Mouse (Mus musculus): ENCODE measurements around the gene Dcaf8. TPM values are rescaled to one million over a fixed set of nuclear protein-coding genes. Genes with fewer than 3 reads are reported as not detected.
"Not testable (repeated sequence)": the region's sequence is repeated elsewhere in the genome, so short reads cannot be mapped to it uniquely, and the experiment has no call there.

The Dcaf8 gene
- polyA plus RNA-seq, 1 experiment from 2014 or later, result 153 TPM

GRCm38 (mm10) chr1:172228209-172228608 lies 80.3 kb downstream of the Dcaf8 start:
- Histone ChIP-seq H3K36me3 (no peaks in the 10 kb centered on the region), H3K27ac (no peak overlapping the region), H3K4me1 (no peaks in the 10 kb centered on the region), H3K9ac (no peak overlapping the region), H3K9me3 (no peaks in the 10 kb centered on the region), H3K4me3 (no peak overlapping the region), H3K4me2 (no peak overlapping the region), H3K27me3 (no peaks in the 10 kb centered on the region)
- ATAC-seq (ENCODE audit: insufficient number of reproducible peaks, insufficient read depth, low FRiP score, low TSS enrichment, low read depth), result no peak
- 81% methylated on average over 2 of the region's 2 CpGs for WGBS

GRCm38 (mm10) chr1:172229215-172229614 lies 81.3 kb downstream of the Dcaf8 start:
- Histone ChIP-seq H3K9ac (no peak overlapping the region), H3K4me2 (no peak overlapping the region), H3K4me3 (no peak overlapping the region), H3K4me1 (no peaks in the 10 kb centered on the region), H3K36me3 (no peaks in the 10 kb centered on the region), H3K27me3 (no peaks in the 10 kb centered on the region), H3K9me3 (no peaks in the 10 kb centered on the region), H3K27ac (no peak overlapping the region)
- no peak for ATAC-seq (ENCODE audit: insufficient number of reproducible peaks, insufficient read depth, low FRiP score, low TSS enrichment, low read depth)
- WGBS, result 75% methylated on average over 1 of the region's 1 CpGs

GRCm38 (mm10) chr1:172240945-172241708 lies 93.2 kb downstream of the Dcaf8 start:
- H3K9ac ChIP-seq, result no peak overlapping the region
- ATAC-seq (ENCODE audit: insufficient number of reproducible peaks, insufficient read depth, low FRiP score, low TSS enrichment, low read depth), result no peak
- H3K27ac ChIP-seq, result no peak overlapping the region
- no peaks in the 10 kb centered on the region for H3K9me3 ChIP-seq
- no peaks in the 10 kb centered on the region for H3K36me3 ChIP-seq
- WGBS, result 58% methylated on average over 6 of the region's 6 CpGs
- no peak overlapping the region for H3K4me3 ChIP-seq
- H3K4me1 ChIP-seq, result peaks cover 14% of the 10 kb centered on the region; the same call in 1 of the 2 replicates
- no peak overlapping the region for H3K4me2 ChIP-seq
- H3K27me3 ChIP-seq, result peaks cover 24% of the 10 kb centered on the region

GRCm38 (mm10) chr1:172242401-172242800 lies 94.5 kb downstream of the Dcaf8 start:
- Histone ChIP-seq H3K27ac (no peak overlapping the region), H3K9me3 (no peaks in the 10 kb centered on the region), H3K4me2 (no peak overlapping the region), H3K36me3 (no peaks in the 10 kb centered on the region), H3K4me3 (no peak overlapping the region), H3K27me3 (peaks cover 24% of the 10 kb centered on the region), H3K9ac (no peak overlapping the region), H3K4me1 (peaks cover 14% of the 10 kb centered on the region; the same call in 1 of the 2 replicates)
- WGBS, result 32% methylated on average over 2 of the region's 2 CpGs
- ATAC-seq (ENCODE audit: insufficient number of reproducible peaks, insufficient read depth, low FRiP score, low TSS enrichment, low read depth), result peak; percentile 74; the same call in 1 of the 2 replicates

- Histone ChIP-seq H3K4me3 (no peak overlapping the region), H3K36me3 (no peaks in the 10 kb centered on the region), H3K4me1 (peaks cover 14% of the 10 kb centered on the region; the same call in 1 of the 2 replicates), H3K9ac (no peak overlapping the region), H3K4me2 (peak overlapping the region; percentile 30; the same call in 1 of the 2 replicates), H3K9me3 (no peaks in the 10 kb centered on the region), H3K27me3 (peaks cover 24% of the 10 kb centered on the region), H3K27ac (no peak overlapping the region)
- no peak for ATAC-seq (ENCODE audit: insufficient number of reproducible peaks, insufficient read depth, low FRiP score, low TSS enrichment, low read depth)
- 29% methylated on average over 16 of the region's 16 CpGs for WGBS
Observed at GRCm38 (mm10) chr1:172243547-172244205, 95.8 kb downstream of the Dcaf8 start.

GRCm38 (mm10) chr1:172244645-172245044 lies 96.8 kb downstream of the Dcaf8 start:
- whole genome bisulfite sequencing, result 45% methylated on average over 23 of the region's 23 CpGs
- Histone ChIP-seq H3K4me1 (peaks cover 14% of the 10 kb centered on the region; the same call in 1 of the 2 replicates), H3K27me3 (peaks cover 24% of the 10 kb centered on the region), H3K4me3 (0 out of 2 replicates have a peak overlapping the region, but pooled peaks have one; percentile 1), H3K4me2 (peak overlapping the region; percentile 30)
- not testable (repeated sequence) for H3K36me3 ChIP-seq; H3K9me3 ChIP-seq; H3K9ac ChIP-seq; ATAC-seq (ENCODE audit: insufficient number of reproducible peaks, insufficient read depth, low FRiP score, low TSS enrichment, low read depth); H3K27ac ChIP-seq

Other genes starting within 250 kb of the Dcaf8 start
- 0.21 TPM in 1 of 2 replicates, not detected in the other for gene Slamf6, start 230.6 kb upstream of the Dcaf8 start, polyA plus RNA-seq (2015; fragmentation: Nextera tagmentation; extraction: Ambion mirVana)
- gene Vangl2, start 119.6 kb upstream of the Dcaf8 start, polyA plus RNA-seq (2015; fragmentation: Nextera tagmentation; extraction: Ambion mirVana), result 22.1 and 25.2 TPM in 2 replicates
- gene Nhlh1, start 90.5 kb upstream of the Dcaf8 start, polyA plus RNA-seq (2015; fragmentation: Nextera tagmentation; extraction: Ambion mirVana), result 0.66 and 1.5 TPM in 2 replicates
- 216 and 239 TPM in 2 replicates for gene Copa, start 65.6 kb upstream of the Dcaf8 start, polyA plus RNA-seq (2015; fragmentation: Nextera tagmentation; extraction: Ambion mirVana)
- 103 and 106 TPM in 2 replicates for gene Ncstn, start 65.3 kb upstream of the Dcaf8 start, polyA plus RNA-seq (2015; fragmentation: Nextera tagmentation; extraction: Ambion mirVana)
- 133 and 152 TPM in 2 replicates for gene Pex19, start 21.3 kb upstream of the Dcaf8 start, polyA plus RNA-seq (2015; fragmentation: Nextera tagmentation; extraction: Ambion mirVana)
- 79.3 and 83.7 TPM in 2 replicates for gene Pea15a, start 58.7 kb downstream of the Dcaf8 start, polyA plus RNA-seq (2015; fragmentation: Nextera tagmentation; extraction: Ambion mirVana)
- gene Casq1, start 71.8 kb downstream of the Dcaf8 start, polyA plus RNA-seq (2015; fragmentation: Nextera tagmentation; extraction: Ambion mirVana), result 2.1 and 4.3 TPM in 2 replicates
- not detected in 2 replicates for gene Atp1a4, start 110.3 kb downstream of the Dcaf8 start, polyA plus RNA-seq (2015; fragmentation: Nextera tagmentation; extraction: Ambion mirVana)
- gene Igsf8, start 113.6 kb downstream of the Dcaf8 start, polyA plus RNA-seq (2015; fragmentation: Nextera tagmentation; extraction: Ambion mirVana), result 46.9 and 49.8 TPM in 2 replicates
- gene Atp1a2, start 150.0 kb downstream of the Dcaf8 start, polyA plus RNA-seq (2015; fragmentation: Nextera tagmentation; extraction: Ambion mirVana), result 1.9 and 2.5 TPM in 2 replicates
- gene Kcnj9, start 181.2 kb downstream of the Dcaf8 start, polyA plus RNA-seq (2015; fragmentation: Nextera tagmentation; extraction: Ambion mirVana), result 0.07 TPM in 1 of 2 replicates, not detected in the other
- 0.06 TPM in 2 replicates for gene Kcnj10, start 193.1 kb downstream of the Dcaf8 start, polyA plus RNA-seq (2015; fragmentation: Nextera tagmentation; extraction: Ambion mirVana)
- gene Pigm, start 228.5 kb downstream of the Dcaf8 start, polyA plus RNA-seq (2015; fragmentation: Nextera tagmentation; extraction: Ambion mirVana), result 6.6 and 7.3 TPM in 2 replicates

Data from embryonic facial prominence, embryonic 13.5 days (tissue).